Mouse (Mus musculus): Measurements from ENCODE around the gene Ascl4. TPM values are rescaled to one million over a fixed set of nuclear protein-coding genes. Genes with fewer than 3 reads are reported as not detected.

Gene Ascl4
- total RNA-seq (2014; fragmentation: Nextera tagmentation), result not detected in 2 replicates
- total RNA-seq (2017), result 0.11 and 0.17 TPM in 2 replicates
- polyA plus RNA-seq (2012), result not detected in 2 replicates

GRCm38 (mm10) chr10:85927676-85928445 is at the start of gene Ascl4:
Ascl4 (plus strand) TSS chr10:85927681.
- H3K4me1 ChIP-seq (ENCODE audit: insufficient read depth, low read depth, low read length), result peaks cover 14% of the 10 kb centered on the region

GRCm38 (mm10) chr10:85879886-85880486 is 47.5 kb upstream of the Ascl4 start:
- Histone ChIP-seq H3K4me1 (ENCODE audit: insufficient read depth, low read depth, low read length) (no peaks in the 10 kb centered on the region), H3K4me3 (ENCODE audit: low read depth, low read length) (no peak overlapping the region), H3K9me3 (replicated peaks) (no peaks in the 10 kb centered on the region), H3K27me3 (ENCODE audit: insufficient read depth, low read length) (no peaks in the 10 kb centered on the region), H3K36me3 (replicated peaks) (peaks cover 95% of the 10 kb centered on the region)
- no peak for ATAC-seq (ENCODE audit: extremely low read depth, insufficient number of reproducible peaks, low FRiP score, poor library complexity, severe bottlenecking)
- no peak for TF ChIP-seq GATA2 (IDR thresholded peaks at IDR 0.05; ENCODE audit: borderline replicate concordance, low read depth, low read length)
- TF ChIP-seq POLR2AphosphoS5 (IDR thresholded peaks at IDR 0.05; ENCODE audit: insufficient replicate concordance, low read depth, low read length), result no peak
- TF ChIP-seq TAL1 (conservative IDR thresholded peaks at IDR 0.05; ENCODE audit: low read depth, low read length), result no peak
- TF ChIP-seq GATA1 (IDR thresholded peaks at IDR 0.05; ENCODE audit: borderline replicate concordance, low read length), result no peak
- TF ChIP-seq CTCF (IDR thresholded peaks at IDR 0.05; ENCODE audit: low read depth, low read length), result no peak
- DNase-seq (ENCODE audit: low spot score), result no peak

More at GRCm38 (mm10) chr10:85927676-85928445, at the start of gene Ascl4:
- TF ChIP-seq CTCF (IDR thresholded peaks at IDR 0.05; ENCODE audit: low read depth, low read length) (no peak), GATA1 (IDR thresholded peaks at IDR 0.05; ENCODE audit: borderline replicate concordance, low read length) (no peak), POLR2AphosphoS5 (IDR thresholded peaks at IDR 0.05; ENCODE audit: insufficient replicate concordance, low read depth, low read length) (no peak), GATA2 (IDR thresholded peaks at IDR 0.05; ENCODE audit: borderline replicate concordance, low read depth, low read length) (no peak), TAL1 (conservative IDR thresholded peaks at IDR 0.05; ENCODE audit: low read depth, low read length) (no peak)
- Histone ChIP-seq H3K9me3 (replicated peaks) (peaks cover 5% of the 10 kb centered on the region), H3K4me3 (ENCODE audit: low read depth, low read length) (peak within 1 kb of the TSS; percentile 22; the same call in 1 of the 2 replicates), H3K27me3 (ENCODE audit: insufficient read depth, low read length) (peaks cover 26% of the 10 kb centered on the region), H3K36me3 (replicated peaks) (no peaks in the 10 kb centered on the region)
- DNase-seq (ENCODE audit: low spot score), result no peak
- ATAC-seq (ENCODE audit: extremely low read depth, insufficient number of reproducible peaks, low FRiP score, poor library complexity, severe bottlenecking), result no peak

DNA sequence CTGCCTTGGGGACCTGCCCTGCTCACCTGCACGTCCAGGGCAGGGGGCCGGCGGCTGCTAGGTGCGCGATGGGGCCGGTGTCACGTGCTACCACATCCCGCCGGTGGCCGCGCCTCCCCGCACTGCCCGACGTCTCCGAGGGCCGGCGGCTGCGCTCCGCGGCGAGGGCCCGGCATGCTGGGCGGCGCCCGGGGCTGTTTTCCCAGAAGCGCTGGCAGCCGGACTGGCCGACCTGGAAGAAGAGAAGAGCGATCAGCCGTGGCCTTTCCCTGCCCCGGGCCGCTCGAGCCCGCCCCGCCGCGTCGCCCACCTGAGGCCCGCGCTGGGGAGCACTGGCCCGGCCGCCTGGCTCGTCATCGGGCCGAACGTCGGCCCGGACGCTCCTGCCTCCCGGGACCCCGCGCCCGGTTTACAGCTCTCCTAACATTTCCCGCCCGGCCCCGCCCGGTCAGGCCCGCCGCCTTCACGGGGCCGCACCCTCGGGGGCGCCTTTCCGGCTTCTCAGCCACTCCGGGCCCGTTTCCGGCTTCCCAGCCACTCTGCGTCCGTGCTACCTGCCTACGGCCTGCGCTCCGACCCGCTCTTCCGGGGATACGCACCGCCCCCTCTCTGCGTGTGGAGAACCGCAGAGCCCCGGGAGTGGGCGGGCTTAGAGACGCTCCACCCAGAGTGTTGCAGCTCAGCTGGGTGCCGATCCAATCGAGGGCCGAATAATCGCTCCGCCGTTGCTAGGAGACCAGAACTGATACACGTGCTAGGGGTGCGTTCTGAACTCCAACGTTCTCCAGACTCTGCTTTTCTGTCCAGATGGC is 10.8 kb upstream of the Ascl4 start, which contains the start of gene Prdm4:
Gene Prdm4 (minus strand): TSS at position 645 of the 812 bp plus-strand sequence.
- Histone ChIP-seq H3K4me1 (ENCODE audit: insufficient read depth, low read depth, low read length) (peaks cover 21% of the 10 kb centered on the region), H3K9me3 (replicated peaks) (no peaks in the 10 kb centered on the region), H3K36me3 (replicated peaks) (peaks cover 32% of the 10 kb centered on the region), H3K4me3 (ENCODE audit: low read depth, low read length) (peak within 1 kb of the TSS; percentile 94), H3K27me3 (ENCODE audit: insufficient read depth, low read length) (peaks cover 8% of the 10 kb centered on the region)
- DNase-seq (ENCODE audit: low spot score) (peak; percentile 93), ATAC-seq (ENCODE audit: extremely low read depth, insufficient number of reproducible peaks, low FRiP score, poor library complexity, severe bottlenecking) (peak; percentile 100)
- TF ChIP-seq CTCF (IDR thresholded peaks at IDR 0.05; ENCODE audit: low read depth, low read length), result no peak
- no peak for TF ChIP-seq TAL1 (conservative IDR thresholded peaks at IDR 0.05; ENCODE audit: low read depth, low read length)
- TF ChIP-seq GATA1 (IDR thresholded peaks at IDR 0.05; ENCODE audit: borderline replicate concordance, low read length), result no peak
- TF ChIP-seq GATA2 (IDR thresholded peaks at IDR 0.05; ENCODE audit: borderline replicate concordance, low read depth, low read length), result no peak
- no peak for TF ChIP-seq POLR2AphosphoS5 (IDR thresholded peaks at IDR 0.05; ENCODE audit: insufficient replicate concordance, low read depth, low read length)

- Histone ChIP-seq H3K4me3 (ENCODE audit: low read depth, low read length) (peak overlapping the region; percentile 9; the same call in 1 of the 2 replicates), H3K27me3 (ENCODE audit: insufficient read depth, low read length) (peaks cover 26% of the 10 kb centered on the region), H3K9me3 (replicated peaks) (peaks cover 5% of the 10 kb centered on the region), H3K36me3 (replicated peaks) (no peaks in the 10 kb centered on the region), H3K4me1 (ENCODE audit: insufficient read depth, low read depth, low read length) (peaks cover 14% of the 10 kb centered on the region)
- no peak for DNase-seq (ENCODE audit: low spot score)
- ATAC-seq (ENCODE audit: extremely low read depth, insufficient number of reproducible peaks, low FRiP score, poor library complexity, severe bottlenecking), result no peak
- TF ChIP-seq GATA2 (IDR thresholded peaks at IDR 0.05; ENCODE audit: borderline replicate concordance, low read depth, low read length) (no peak), POLR2AphosphoS5 (IDR thresholded peaks at IDR 0.05; ENCODE audit: insufficient replicate concordance, low read depth, low read length) (no peak), CTCF (IDR thresholded peaks at IDR 0.05; ENCODE audit: low read depth, low read length) (no peak), TAL1 (conservative IDR thresholded peaks at IDR 0.05; ENCODE audit: low read depth, low read length) (no peak), GATA1 (IDR thresholded peaks at IDR 0.05; ENCODE audit: borderline replicate concordance, low read length) (no peak)
Observed at GRCm38 (mm10) chr10:85928499-85929207, 1.2 kb downstream of the Ascl4 start.

- Histone ChIP-seq H3K4me1 (ENCODE audit: insufficient read depth, low read depth, low read length) (peaks cover 14% of the 10 kb centered on the region), H3K27me3 (ENCODE audit: insufficient read depth, low read length) (peaks cover 26% of the 10 kb centered on the region), H3K4me3 (ENCODE audit: low read depth, low read length) (no peak overlapping the region), H3K9me3 (replicated peaks) (peaks cover 5% of the 10 kb centered on the region), H3K36me3 (replicated peaks) (no peaks in the 10 kb centered on the region)
- TF ChIP-seq GATA2 (IDR thresholded peaks at IDR 0.05; ENCODE audit: borderline replicate concordance, low read depth, low read length) (no peak), GATA1 (IDR thresholded peaks at IDR 0.05; ENCODE audit: borderline replicate concordance, low read length) (no peak), CTCF (IDR thresholded peaks at IDR 0.05; ENCODE audit: low read depth, low read length) (no peak), TAL1 (conservative IDR thresholded peaks at IDR 0.05; ENCODE audit: low read depth, low read length) (no peak), POLR2AphosphoS5 (IDR thresholded peaks at IDR 0.05; ENCODE audit: insufficient replicate concordance, low read depth, low read length) (no peak)
- ATAC-seq (ENCODE audit: extremely low read depth, insufficient number of reproducible peaks, low FRiP score, poor library complexity, severe bottlenecking), result no peak
- no peak for DNase-seq (ENCODE audit: low spot score)
Observed at GRCm38 (mm10) chr10:85929208-85929591, 1.7 kb downstream of the Ascl4 start.

Measured in G1E (cell line).